Mouse (Mus musculus) liver, embryonic 16.5 days (tissue): ENCODE measurements around the gene Itgb3bp. TPM values are rescaled to one million over a fixed set of nuclear protein-coding genes. Genes with fewer than 3 reads are reported as not detected.

ENCODE experiments used
- ATAC-seq: fragments of 200-750 bp; cut with Nextera tagmentation; 2 replicates; pipeline ENCODE4 v1.8.0; 2017; ENCODE audit warnings: low read depth, mild to moderate bottlenecking, moderate number of reproducible peaks, moderate library complexity
- H3K27ac ChIP-seq: fragments of 300-500 bp; sonication (generic); 2 replicates; pipeline ENCODE4 v1.5.1; 2014; ENCODE audit warnings: mild to moderate bottlenecking, low read length
- H3K27me3 ChIP-seq: fragments of 300-500 bp; sonication (generic); 2 replicates; pipeline ENCODE4 v1.6.1; 2014; ENCODE audit warnings: low read depth, low read length, mixed read lengths; ENCODE audit not compliant: control insufficient read depth, insufficient read depth
- H3K36me3 ChIP-seq: fragments of 300-500 bp; sonication (generic); 2 replicates; pipeline ENCODE4 v1.6.1; 2014; ENCODE audit warnings: mild to moderate bottlenecking; ENCODE audit not compliant: control insufficient read depth, insufficient read depth
- H3K4me1 ChIP-seq: fragments of 300-500 bp; sonication (generic); 2 replicates; pipeline ENCODE4 v1.6.1; 2014; ENCODE audit warnings: low read depth, low read length, mixed read lengths; ENCODE audit not compliant: control insufficient read depth
- H3K4me2 ChIP-seq: fragments of 300-500 bp; sonication (generic); 2 replicates; pipeline ENCODE4 v1.6.1; 2014; ENCODE audit warnings: low read depth, low read length, mixed read lengths
- H3K4me3 ChIP-seq: fragments of 300-500 bp; sonication (generic); 2 replicates; pipeline ENCODE4 v1.5.1; 2014; ENCODE audit warnings: low read depth, mild to moderate bottlenecking, low read length
- H3K9ac ChIP-seq: fragments of 300-500 bp; sonication (generic); 2 replicates; pipeline ENCODE4 v1.6.1; 2014; ENCODE audit warnings: low read depth, low read length
- H3K9me3 ChIP-seq: fragments of 300-500 bp; sonication (generic); replicated peaks from 2 replicates; pipeline ENCODE4 v1.6.1; 2016; ENCODE audit warnings: low read length; ENCODE audit not compliant: control insufficient read depth
- WGBS: fragments of 180-500 bp; shearing (Covaris S2); extraction: QIAGEN DNeasy Blood & Tissue Kit; methylation state at CpG from one replicate; pipeline ENCODE4 v1.1.7; 2014; ENCODE audit not compliant: insufficient replicate concordance; 5-methylcytosine and 5-hydroxymethylcytosine counted together
- polyA plus RNA-seq: library from polyadenylated mRNA; unstranded; fragments of >200 nt; fragmentation: Nextera tagmentation; extraction: Ambion mirVana; gene quantifications from 2 replicates; pipeline ENCODE4 v1.2.1, GENCODE M21; 2015

Itgb3bp gene
- 11.6 and 15.1 TPM in 2 replicates for polyA plus RNA-seq

GRCm38 (mm10) chr4:99929613-99930517 lies at the start of gene Itgb3bp:
Gene Itgb3bp, minus strand, starts transcription at chr4:99929813.
- peak within 1 kb of the TSS; percentile 69 for H3K9ac ChIP-seq
- peak; percentile 79 for ATAC-seq
- no peaks in the 10 kb centered on the region for H3K9me3 ChIP-seq
- peak within 1 kb of the TSS; percentile 74 for H3K4me2 ChIP-seq
- H3K4me1 ChIP-seq: no peaks in the 10 kb centered on the region; the same call in none of the 2 replicates
- H3K27ac ChIP-seq: peak within 1 kb of the TSS; percentile 94
- 1% methylated on average over 54 of the region's 57 CpGs for WGBS
- H3K27me3 ChIP-seq: no peaks in the 10 kb centered on the region
- H3K36me3 ChIP-seq: no peaks in the 10 kb centered on the region
- peak within 1 kb of the TSS; percentile 71 for H3K4me3 ChIP-seq

- no peak for ATAC-seq
- no peaks in the 10 kb centered on the region; the same call in 1 of the 2 replicates for H3K36me3 ChIP-seq
- no peak overlapping the region for H3K27ac ChIP-seq
- no peak overlapping the region for H3K4me2 ChIP-seq
- no peak overlapping the region for H3K4me3 ChIP-seq
- 87% methylated on average over 5 of the region's 5 CpGs for WGBS
- no peaks in the 10 kb centered on the region for H3K4me1 ChIP-seq
- H3K27me3 ChIP-seq: no peaks in the 10 kb centered on the region
- no peaks in the 10 kb centered on the region for H3K9me3 ChIP-seq
- H3K9ac ChIP-seq: no peak overlapping the region
These were observed 49.7 kb upstream of the Itgb3bp start for GRCm38 (mm10) chr4:99979326-99979725.

- H3K9me3 ChIP-seq: no peaks in the 10 kb centered on the region
- no peaks in the 10 kb centered on the region for H3K27me3 ChIP-seq
- H3K4me2 ChIP-seq: no peak overlapping the region
- H3K36me3 ChIP-seq: no peaks in the 10 kb centered on the region; the same call in 1 of the 2 replicates
- H3K4me3 ChIP-seq: no peak overlapping the region
- H3K4me1 ChIP-seq: no peaks in the 10 kb centered on the region
- H3K27ac ChIP-seq: no peak overlapping the region
- no peak for ATAC-seq
- no peak overlapping the region for H3K9ac ChIP-seq
- 75% methylated on average over 5 of the region's 5 CpGs for WGBS
These were observed 44.8 kb upstream of the Itgb3bp start for GRCm38 (mm10) chr4:99974375-99974774.

GRCm38 (mm10) chr4:99973931-99974330 lies 44.3 kb upstream of the Itgb3bp start:
- Histone ChIP-seq H3K27me3 (no peaks in the 10 kb centered on the region), H3K4me2 (no peak overlapping the region), H3K9ac (no peak overlapping the region), H3K27ac (no peak overlapping the region), H3K4me3 (no peak overlapping the region), H3K36me3 (no peaks in the 10 kb centered on the region; the same call in 1 of the 2 replicates), H3K4me1 (no peaks in the 10 kb centered on the region), H3K9me3 (no peaks in the 10 kb centered on the region)
- ATAC-seq: no peak
- 59% methylated on average over 1 of the region's 1 CpGs for WGBS

DNA sequence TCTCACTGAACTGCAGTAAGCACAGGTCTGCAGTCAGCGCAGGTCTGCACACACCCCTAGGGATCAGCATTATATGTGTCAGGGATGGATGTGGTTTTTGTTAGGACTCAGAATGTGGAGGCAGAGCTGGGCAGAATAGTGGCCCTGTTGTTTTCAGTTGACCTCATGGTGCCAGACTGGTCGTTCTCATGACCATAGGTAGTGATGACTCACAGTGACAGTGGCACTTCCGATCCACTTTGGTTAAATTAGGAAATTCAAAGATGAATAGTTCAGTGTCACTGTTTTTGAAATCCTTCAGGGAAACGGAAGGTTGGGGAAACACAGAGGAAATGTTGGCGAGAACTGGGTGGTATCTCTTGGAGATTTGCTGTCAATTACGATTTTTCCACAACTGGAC lies 43.3 kb upstream of the Itgb3bp start:
- ATAC-seq: no peak
- 59% methylated on average over 6 of the region's 6 CpGs for WGBS

GRCm38 (mm10) chr4:99970097-99970496 lies 40.5 kb upstream of the Itgb3bp start:
- Histone ChIP-seq H3K4me3 (no peak overlapping the region), H3K27me3 (no peaks in the 10 kb centered on the region), H3K4me2 (no peak overlapping the region), H3K9ac (no peak overlapping the region), H3K27ac (no peak overlapping the region), H3K4me1 (no peaks in the 10 kb centered on the region), H3K9me3 (no peaks in the 10 kb centered on the region), H3K36me3 (peaks cover 3% of the 10 kb centered on the region)
- ATAC-seq: no peak
- 67% methylated on average over 4 of the region's 4 CpGs for WGBS

More for the DNA sequence above, 43.3 kb upstream of the Itgb3bp start:
- H3K9me3 ChIP-seq: no peaks in the 10 kb centered on the region
- H3K27ac ChIP-seq: no peak overlapping the region
- no peaks in the 10 kb centered on the region; the same call in none of the 2 replicates for H3K36me3 ChIP-seq
- no peak overlapping the region for H3K4me3 ChIP-seq
- no peak overlapping the region for H3K9ac ChIP-seq
- H3K4me2 ChIP-seq: no peak overlapping the region
- no peaks in the 10 kb centered on the region for H3K4me1 ChIP-seq
- H3K27me3 ChIP-seq: no peaks in the 10 kb centered on the region

DNA sequence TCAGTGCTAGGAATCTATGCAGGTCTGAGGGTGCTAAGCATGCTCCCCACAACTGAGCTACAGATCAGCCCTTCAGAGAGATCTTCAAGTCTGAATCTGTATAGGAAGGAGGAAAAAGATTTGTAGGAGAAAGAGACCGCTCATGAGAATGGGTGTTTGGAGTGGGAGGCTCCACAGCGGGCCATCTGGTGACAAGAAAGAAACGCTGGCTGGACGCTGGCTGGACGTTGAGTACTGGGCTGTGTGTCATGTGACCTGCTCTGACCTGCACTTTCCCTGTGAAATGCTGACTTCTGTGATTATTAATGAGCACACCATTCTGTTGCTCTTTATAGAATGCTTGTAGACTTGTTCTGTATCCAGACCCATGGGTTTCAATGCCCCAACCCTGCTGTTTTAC lies 39.7 kb upstream of the Itgb3bp start:
- H3K4me1 ChIP-seq: no peaks in the 10 kb centered on the region
- 79% methylated on average over 5 of the region's 5 CpGs for WGBS
- no peak for ATAC-seq
- no peak overlapping the region for H3K4me2 ChIP-seq
- no peak overlapping the region for H3K9ac ChIP-seq
- no peak overlapping the region for H3K4me3 ChIP-seq
- H3K9me3 ChIP-seq: no peaks in the 10 kb centered on the region
- H3K36me3 ChIP-seq: peaks cover 3% of the 10 kb centered on the region
- no peaks in the 10 kb centered on the region for H3K27me3 ChIP-seq
- no peak overlapping the region for H3K27ac ChIP-seq

GRCm38 (mm10) chr4:99966555-99966954 lies 36.9 kb upstream of the Itgb3bp start:
- Histone ChIP-seq H3K27ac (no peak overlapping the region), H3K4me2 (no peak overlapping the region), H3K27me3 (no peaks in the 10 kb centered on the region), H3K9ac (no peak overlapping the region), H3K4me3 (no peak overlapping the region), H3K4me1 (no peaks in the 10 kb centered on the region), H3K9me3 (no peaks in the 10 kb centered on the region), H3K36me3 (peaks cover 4% of the 10 kb centered on the region)
- no peak for ATAC-seq
- WGBS: 82% methylated on average over 6 of the region's 6 CpGs

GRCm38 (mm10) chr4:99959308-99959707 lies 29.7 kb upstream of the Itgb3bp start:
- H3K9ac ChIP-seq: no peak overlapping the region
- WGBS: 67% methylated on average over 3 of the region's 3 CpGs
- ATAC-seq: no peak

More at GRCm38 (mm10) chr4:99959308-99959707, 29.7 kb upstream of the Itgb3bp start:
- Histone ChIP-seq H3K4me2 (no peak overlapping the region), H3K36me3 (peaks cover 2% of the 10 kb centered on the region), H3K27ac (no peak overlapping the region), H3K4me3 (no peak overlapping the region), H3K9me3 (no peaks in the 10 kb centered on the region), H3K4me1 (no peaks in the 10 kb centered on the region), H3K27me3 (no peaks in the 10 kb centered on the region)
